Mouse (Mus musculus) liver, adult 2 months (tissue): Measurements from ENCODE around the gene Pla2g15.

Source experiments
- CTCF ChIP-seq: fragments of 200-500 bp; IDR thresholded peaks from 2 replicates; pipeline ENCODE4 v1.5.1; 2011; ENCODE audit warnings: low read depth, low read length, control low read depth
- POLR2A ChIP-seq: fragments of 200-500 bp; IDR thresholded peaks from 2 replicates; pipeline ENCODE4 v1.6.1; 2011; ENCODE audit warnings: low read length, control low read depth; ENCODE audit not compliant: insufficient read depth; ENCODE audit errors: extremely low read depth

DNA sequence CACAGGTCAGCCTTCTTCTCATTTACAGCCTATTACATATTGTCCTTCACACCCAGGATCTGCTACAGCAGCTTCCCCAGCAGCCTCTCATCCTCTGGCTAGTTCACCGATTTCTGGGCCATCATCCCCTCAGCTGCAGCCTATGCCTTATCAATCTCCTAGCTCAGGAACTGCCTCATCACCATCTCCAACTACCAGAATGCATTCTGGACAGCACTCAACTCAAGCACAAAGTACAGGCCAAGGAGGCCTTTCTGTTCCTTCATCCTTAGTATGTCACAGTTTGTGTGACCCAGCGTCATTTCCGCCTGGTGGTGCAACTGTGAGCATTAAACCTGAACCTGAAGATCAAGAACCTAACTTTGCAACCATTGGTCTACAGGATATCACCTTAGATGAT, 41.5 kb upstream of the Pla2g15 start:
- TF ChIP-seq POLR2A (no peak), CTCF (no peak)
